Mouse (Mus musculus) thymus, postnatal 25 days (tissue): Measurements from ENCODE around the gene Cdpf1.

Experiments
- DNase-seq: peaks from one replicate; pipeline ENCODE4 v3.0.0; 2022

Cdpf1 gene

GRCm38 (mm10) chr15:85811535-85812277 is at the start of gene Cdpf1:
Gene Cdpf1 (minus strand): TSS chr15:85811697.
- peak; percentile 100 for DNase-seq

GRCm38 (mm10) chr15:85859490-85860031 is 48.1 kb upstream of the Cdpf1 start, which contains the start of gene Gtse1:
Gene Gtse1 (plus strand): TSS chr15:85859745.
- DNase-seq, result peak; percentile 92

GRCm38 (mm10) chr15:85858980-85859489 is 47.5 kb upstream of the Cdpf1 start:
- no peak for DNase-seq

- DNase-seq, result no peak
These were observed 40.3 kb upstream of the Cdpf1 start for GRCm38 (mm10) chr15:85851656-85852392.

- DNase-seq, result no peak
These were observed 33.6 kb upstream of the Cdpf1 start for GRCm38 (mm10) chr15:85845071-85845470.

GRCm38 (mm10) chr15:85841796-85842360 is 30.4 kb upstream of the Cdpf1 start:
- DNase-seq, result no peak

- DNase-seq, result peak; percentile 49
These were observed 29.5 kb upstream of the Cdpf1 start for GRCm38 (mm10) chr15:85840983-85841382.

GRCm38 (mm10) chr15:85836887-85837286 is 25.4 kb upstream of the Cdpf1 start:
- DNase-seq, result no peak

- peak; percentile 13 for DNase-seq
These were observed 23.8 kb upstream of the Cdpf1 start for GRCm38 (mm10) chr15:85835335-85835734.

- DNase-seq, result peak; percentile 5
These were observed 21.1 kb upstream of the Cdpf1 start for GRCm38 (mm10) chr15:85832599-85832998.

- peak; percentile 84 for DNase-seq
These were observed 20.6 kb upstream of the Cdpf1 start, which contains the start of gene Ttc38 for GRCm38 (mm10) chr15:85831954-85832590. Gene Ttc38 (plus strand): TSS chr15:85832306.

- no peak for DNase-seq
These were observed 18.0 kb upstream of the Cdpf1 start for GRCm38 (mm10) chr15:85829470-85829869.

GRCm38 (mm10) chr15:85828071-85828470 is 16.6 kb upstream of the Cdpf1 start:
- DNase-seq, result no peak

GRCm38 (mm10) chr15:85826676-85827075 is 15.2 kb upstream of the Cdpf1 start:
- DNase-seq, result no peak

GRCm38 (mm10) chr15:85822011-85822359 is 10.5 kb upstream of the Cdpf1 start:
- DNase-seq, result no peak

GRCm38 (mm10) chr15:85821203-85822010 is 9.9 kb upstream of the Cdpf1 start, which contains the start of gene Pkdrej:
Gene Pkdrej (minus strand): TSS chr15:85821734.
- no peak for DNase-seq

- no peak for DNase-seq
These were observed 1.9 kb upstream of the Cdpf1 start for GRCm38 (mm10) chr15:85813428-85813827.

GRCm38 (mm10) chr15:85810806-85811521 is 533 bp downstream of the Cdpf1 start:
- DNase-seq, result no peak

- DNase-seq, result no peak
These were observed 1.1 kb downstream of the Cdpf1 start for GRCm38 (mm10) chr15:85810462-85810805.

GRCm38 (mm10) chr15:85809091-85809490 is 2.4 kb downstream of the Cdpf1 start:
- peak; percentile 72 for DNase-seq

- no peak for DNase-seq
These were observed 3.1 kb downstream of the Cdpf1 start for GRCm38 (mm10) chr15:85808434-85808833.
